Mouse (Mus musculus) erythroblast, adult 5-6 weeks (primary cell): ENCODE measurements around the gene Dcun1d2. TPM values are rescaled to one million over a fixed set of nuclear protein-coding genes. Genes with fewer than 3 reads are reported as not detected.

Source experiments
- ATAC-seq: replicated peaks from 2 replicates; pipeline ENCODE4 v1.8.0; 2016; ENCODE audit warnings: moderate number of reproducible peaks, mild to moderate bottlenecking, moderate TSS enrichment, inconsistent platforms; ENCODE audit not compliant: poor library complexity, low FRiP score, severe bottlenecking
- total RNA-seq, 2 experiments: library from RNA; stranded (forward) in 1 of 2; stranded (reverse) in 1 of 2; fragments of 150-400 nt in 1 of 2; fragments of 200-764, 138-1000 nt in 1 of 2; gene quantifications; 2 replicates each; pipeline versions ENCODE4 v1.2.3 to v1.2.4; 2015 to 2017; ENCODE audit warnings: low replicate concordance in 2 of 2

The Dcun1d2 gene
- total RNA-seq, 2 experiments from 2014 or later, result 5.4 to 9.2 TPM

- no peak for ATAC-seq
Observed at GRCm38 (mm10) chr8:13267566-13267965, 20.4 kb downstream of the Dcun1d2 start.

GRCm38 (mm10) chr8:13263376-13263775, 24.6 kb downstream of the Dcun1d2 start:
- ATAC-seq, result no peak

GRCm38 (mm10) chr8:13254019-13254418, 33.9 kb downstream of the Dcun1d2 start, which contains the start of gene Adprhl1:
Gene Adprhl1, minus strand, starts transcription at chr8:13254162.
- peak; percentile 75 for ATAC-seq

- ATAC-seq, result no peak
Observed at GRCm38 (mm10) chr8:13253413-13253812, 34.5 kb downstream of the Dcun1d2 start.

GRCm38 (mm10) chr8:13252837-13253236, 35.1 kb downstream of the Dcun1d2 start:
- ATAC-seq, result no peak

GRCm38 (mm10) chr8:13244343-13244880, 43.5 kb downstream of the Dcun1d2 start:
- no peak for ATAC-seq

GRCm38 (mm10) chr8:13242985-13243870, 44.7 kb downstream of the Dcun1d2 start:
- ATAC-seq, result no peak

- no peak for ATAC-seq
Observed at GRCm38 (mm10) chr8:13240691-13241090, 47.2 kb downstream of the Dcun1d2 start.

- no peak for ATAC-seq
Observed at GRCm38 (mm10) chr8:13240055-13240454, 47.9 kb downstream of the Dcun1d2 start.

- no peak for ATAC-seq
Observed at GRCm38 (mm10) chr8:13234803-13235202, 53.1 kb downstream of the Dcun1d2 start.

- no peak for ATAC-seq
Observed at GRCm38 (mm10) chr8:13230471-13230870, 57.5 kb downstream of the Dcun1d2 start.

GRCm38 (mm10) chr8:13229802-13230201, 58.1 kb downstream of the Dcun1d2 start:
- no peak for ATAC-seq

GRCm38 (mm10) chr8:13228923-13229610, 58.9 kb downstream of the Dcun1d2 start:
- ATAC-seq, result no peak

GRCm38 (mm10) chr8:13227184-13227583, 60.7 kb downstream of the Dcun1d2 start:
- no peak for ATAC-seq

- ATAC-seq, result no peak
Observed at GRCm38 (mm10) chr8:13226288-13226687, 61.6 kb downstream of the Dcun1d2 start.

- no peak for ATAC-seq
Observed at GRCm38 (mm10) chr8:13224426-13224825, 63.5 kb downstream of the Dcun1d2 start.

GRCm38 (mm10) chr8:13218441-13218840, 69.5 kb downstream of the Dcun1d2 start:
- ATAC-seq, result no peak

- ATAC-seq, result no peak
Observed at GRCm38 (mm10) chr8:13217986-13218385, 69.9 kb downstream of the Dcun1d2 start.

GRCm38 (mm10) chr8:13217093-13217492, 70.8 kb downstream of the Dcun1d2 start:
- no peak for ATAC-seq

- no peak for ATAC-seq
Observed at GRCm38 (mm10) chr8:13216386-13216785, 71.5 kb downstream of the Dcun1d2 start.
